Mouse (Mus musculus): Measurements from ENCODE around the gene Trpm4. TPM values are rescaled to one million over a fixed set of nuclear protein-coding genes. Genes with fewer than 3 reads are reported as not detected.

The Trpm4 gene
- polyA plus RNA-seq, 1 experiment = 22.6 TPM

DNA sequence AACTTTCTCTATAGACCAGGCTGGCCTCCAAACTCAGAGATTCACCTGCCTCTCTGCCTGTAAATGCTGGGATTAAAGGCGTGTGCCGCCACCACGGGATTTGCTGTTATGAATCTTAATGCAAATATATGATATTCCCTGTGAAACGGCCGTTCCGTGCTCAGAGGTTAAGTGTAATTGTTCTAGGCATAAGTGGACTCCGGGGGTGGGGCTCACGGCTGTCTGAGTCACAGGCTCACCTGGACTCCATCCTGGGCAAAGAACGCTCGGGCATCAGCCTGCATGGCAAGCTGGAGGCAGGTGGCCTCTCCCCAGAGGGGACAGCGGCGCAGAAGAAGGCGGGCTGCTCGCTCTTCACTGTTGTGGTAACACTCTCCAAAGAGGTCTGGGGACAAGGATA, 17.0 kb downstream of the Trpm4 start:
- no peak for DNase-seq (ENCODE audit: extremely low spot score in 1 of 2, low spot score in 1 of 2)

DNA sequence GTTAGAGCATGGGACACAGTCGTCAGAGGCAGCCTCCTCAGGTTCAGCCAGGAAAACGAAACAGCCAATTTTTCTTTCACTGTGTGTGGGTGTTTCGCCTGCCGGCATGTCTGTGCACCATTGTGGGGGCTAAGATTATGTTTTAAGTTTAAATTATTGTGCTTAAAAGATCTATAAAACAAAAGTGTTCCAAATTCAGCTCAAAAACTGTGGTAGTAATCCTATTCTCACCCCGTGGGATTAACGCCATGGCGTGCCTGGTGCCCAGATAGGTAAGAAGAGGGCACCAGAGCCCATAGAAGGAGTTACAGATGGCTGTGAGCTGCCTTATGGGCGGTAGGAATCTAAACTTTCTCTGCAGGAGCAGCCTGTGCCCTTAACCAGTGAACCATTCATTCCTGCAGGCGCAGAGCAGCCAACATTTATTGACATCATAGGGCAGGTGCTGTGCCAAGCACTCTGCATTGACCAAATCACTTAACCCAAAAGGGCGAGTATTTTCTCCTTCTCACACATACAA, 18.3 kb downstream of the Trpm4 start:
- peak in 1 of 2 experiments; percentile 63 for DNase-seq (ENCODE audit: extremely low spot score in 1 of 2, low spot score in 1 of 2)

DNA sequence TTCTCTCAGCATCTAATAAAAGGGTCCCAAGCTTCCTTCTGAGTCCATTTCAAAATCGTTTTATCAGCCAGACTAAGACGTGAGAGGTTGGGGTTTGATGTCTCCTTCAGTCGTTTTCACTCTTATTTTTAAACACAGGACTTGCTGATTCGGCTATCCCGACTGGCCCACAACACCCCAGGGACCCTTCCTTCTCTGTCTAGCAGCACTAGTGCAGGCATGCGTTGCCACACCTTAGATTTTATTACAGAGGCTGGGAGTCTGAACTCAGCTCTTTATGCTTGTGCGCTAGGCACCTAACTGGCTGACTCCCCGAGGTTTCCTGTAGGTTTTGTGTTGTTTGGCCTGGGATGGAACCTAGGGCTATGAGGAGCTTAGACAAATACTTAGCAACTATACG, 20.1 kb downstream of the Trpm4 start:
- DNase-seq (ENCODE audit: extremely low spot score in 1 of 2, low spot score in 1 of 2) = no peak

DNA sequence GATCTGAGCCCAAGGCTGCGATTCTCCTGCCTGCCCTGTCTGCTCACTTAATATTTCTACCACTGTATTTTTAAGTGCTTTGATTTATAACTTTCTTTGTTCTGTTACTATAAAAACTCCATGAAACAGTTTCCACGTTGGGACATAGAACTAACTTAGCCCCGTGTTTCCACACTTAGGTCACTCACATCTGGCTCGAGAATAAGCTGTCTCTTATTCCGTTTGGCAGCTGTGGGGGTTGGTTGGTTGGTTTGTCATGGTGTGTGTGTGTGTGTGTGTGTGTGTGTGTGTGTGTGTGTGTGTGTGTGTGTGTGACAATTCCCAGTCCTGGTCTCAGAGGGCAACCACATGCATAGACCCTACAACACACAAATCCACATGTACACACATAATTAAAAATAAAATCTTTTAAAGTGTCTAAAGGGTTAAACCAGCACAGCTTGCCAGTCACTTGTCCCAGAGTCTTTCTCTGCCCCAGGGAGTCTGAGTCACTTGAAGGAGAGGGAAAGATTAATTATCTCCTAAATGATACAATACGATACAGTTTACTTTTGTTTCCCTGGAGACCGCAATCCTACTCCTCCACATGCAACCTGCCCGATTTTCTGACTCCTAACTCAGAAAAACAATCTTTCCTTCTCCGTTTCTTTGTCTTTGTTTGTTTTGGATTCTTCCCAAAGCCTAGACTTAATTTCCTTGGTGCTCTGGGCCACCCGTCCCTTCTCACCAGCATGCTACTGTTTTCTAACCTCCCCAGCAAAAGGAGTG, 20.7 kb downstream of the Trpm4 start:
- no peak for DNase-seq (ENCODE audit: extremely low spot score in 1 of 2, low spot score in 1 of 2)

DNA sequence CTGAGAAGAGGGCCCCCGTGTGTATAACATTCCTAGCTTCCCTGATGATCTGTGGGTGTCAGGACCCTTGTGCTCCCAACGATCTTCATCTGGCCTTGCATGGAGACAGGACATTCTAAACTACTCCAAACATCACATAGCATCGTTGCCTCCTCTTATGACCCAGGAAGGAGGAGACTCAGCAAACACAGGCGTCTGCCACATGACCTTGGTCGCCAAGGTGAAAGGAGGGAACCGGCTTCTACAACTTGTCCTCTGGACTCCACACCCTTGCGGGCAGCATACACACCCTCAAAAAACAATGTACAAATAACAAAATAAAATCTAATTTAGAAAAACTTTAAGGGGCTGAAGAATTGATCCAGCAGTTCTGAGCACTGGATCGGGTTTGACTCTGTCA, 21.6 kb downstream of the Trpm4 start:
- no peak for DNase-seq (ENCODE audit: extremely low spot score in 1 of 2, low spot score in 1 of 2)

DNA sequence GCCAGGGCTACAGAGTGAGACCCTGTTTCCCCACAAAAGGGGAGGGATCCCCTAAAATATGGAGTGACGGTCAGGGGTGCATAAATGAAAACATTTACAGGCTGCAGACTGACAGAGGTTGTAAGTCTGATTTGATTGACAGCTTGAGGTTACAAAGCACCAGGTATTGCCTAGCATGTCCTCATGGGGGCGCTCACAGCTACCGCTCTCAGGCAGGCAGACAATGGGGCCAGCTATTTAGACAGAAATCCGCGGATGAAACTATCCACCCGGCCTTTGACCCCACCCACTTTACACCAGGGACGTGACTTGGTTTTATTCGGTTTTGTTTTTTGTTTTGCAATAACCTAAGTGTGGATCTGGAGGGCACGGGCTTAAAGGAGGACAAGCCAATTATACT, 24.1 kb downstream of the Trpm4 start:
- peak in 1 of 2 experiments; percentile 64 for DNase-seq (ENCODE audit: extremely low spot score in 1 of 2, low spot score in 1 of 2)

DNA sequence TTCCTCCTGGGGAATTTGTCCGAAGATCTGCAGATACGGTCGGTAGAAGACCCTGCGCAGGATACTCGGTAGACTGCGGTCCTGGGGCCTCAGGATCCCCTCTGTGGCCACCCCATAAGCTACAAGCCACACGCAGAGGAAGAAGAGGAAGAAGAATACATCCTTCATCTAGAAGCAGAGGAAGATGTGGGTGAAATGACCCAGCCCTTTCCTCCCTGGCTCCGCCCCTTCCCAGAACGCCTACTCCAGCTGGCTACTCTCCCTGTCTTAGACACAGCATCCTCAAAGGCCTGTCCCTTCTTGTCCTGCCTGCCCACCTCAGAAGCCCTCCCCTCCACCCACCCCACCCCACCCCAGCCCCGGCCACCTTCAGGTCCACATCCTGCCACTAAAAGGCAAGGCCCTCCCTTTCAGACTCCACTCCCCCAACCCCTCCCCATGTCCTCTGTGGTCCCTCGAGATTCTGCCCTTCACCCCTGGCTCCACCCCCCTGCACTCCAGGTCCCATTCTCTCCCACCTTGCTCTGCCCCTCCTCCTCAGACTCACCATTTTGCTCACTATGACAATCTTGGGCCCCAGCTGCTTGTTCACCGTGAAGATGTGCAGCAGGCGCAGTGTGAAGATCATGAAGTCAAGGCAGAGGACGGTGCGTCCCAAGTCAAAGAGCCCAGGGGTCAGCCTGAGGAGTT, 24.9 kb downstream of the Trpm4 start:
- no peak for DNase-seq (ENCODE audit: extremely low spot score in 1 of 2, low spot score in 1 of 2)

DNA sequence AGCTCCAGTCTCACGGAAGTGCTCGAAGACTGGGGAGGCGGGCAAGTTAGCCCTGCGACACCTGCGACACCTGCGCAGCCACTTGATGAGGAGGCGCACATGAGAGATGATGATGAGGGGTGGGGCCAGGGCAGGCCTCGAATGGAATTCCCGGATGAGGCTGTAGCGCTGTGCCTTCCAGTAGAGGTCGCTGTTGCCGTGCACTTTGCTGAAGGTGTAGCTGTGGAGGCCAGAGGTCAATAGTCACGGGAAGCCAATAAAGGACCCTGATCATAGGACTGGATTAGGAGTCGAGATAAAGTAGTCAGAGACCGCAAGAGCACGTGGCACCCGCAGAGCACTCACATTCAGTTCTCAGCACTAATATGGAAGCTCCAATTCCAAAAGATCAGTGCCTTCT, 28.3 kb downstream of the Trpm4 start:
- peak; percentile 67 to 83 for DNase-seq (ENCODE audit: extremely low spot score in 1 of 2, low spot score in 1 of 2)

DNA sequence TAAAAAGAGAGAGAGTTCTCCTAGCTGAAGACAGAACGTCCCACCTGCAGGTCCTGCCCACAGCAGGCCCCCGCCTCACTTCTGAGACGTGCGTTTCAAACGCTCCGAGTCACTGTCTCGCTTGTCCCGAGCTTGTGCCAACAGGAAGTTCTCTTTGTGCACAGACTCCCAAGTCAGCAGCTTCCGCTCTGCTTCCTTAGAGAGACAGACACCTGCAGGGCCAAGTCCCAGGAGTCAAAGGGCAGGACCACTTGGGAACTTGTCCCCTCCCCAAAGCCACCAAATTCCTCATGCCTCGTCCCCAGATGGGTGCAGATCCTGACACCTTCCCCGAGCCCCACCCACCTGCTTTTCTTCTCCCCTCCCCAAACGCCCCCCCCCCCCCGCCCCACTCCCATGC, 28.7 kb downstream of the Trpm4 start:
- DNase-seq (ENCODE audit: extremely low spot score in 1 of 2, low spot score in 1 of 2) = no peak

DNA sequence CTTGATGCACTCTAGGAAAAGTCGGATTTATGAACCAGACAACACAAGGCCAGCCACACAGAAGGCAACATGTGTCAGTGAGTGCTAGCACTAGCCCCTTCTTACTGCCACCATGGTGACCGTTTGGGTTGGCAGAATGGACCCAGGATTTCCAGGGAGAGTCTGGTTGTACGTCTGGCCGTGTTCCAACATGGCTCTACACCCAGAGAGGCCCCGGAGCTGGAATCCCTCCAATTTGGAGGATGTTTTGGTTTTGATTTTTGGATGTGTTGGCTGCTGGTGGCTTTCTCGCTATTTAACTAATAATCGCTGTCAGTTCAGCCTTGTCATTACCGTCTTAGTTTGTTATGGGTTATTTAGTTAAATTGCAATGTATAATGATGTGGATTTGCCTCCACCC, 31.0 kb downstream of the Trpm4 start:
- no peak for DNase-seq (ENCODE audit: extremely low spot score in 1 of 2, low spot score in 1 of 2)

DNA sequence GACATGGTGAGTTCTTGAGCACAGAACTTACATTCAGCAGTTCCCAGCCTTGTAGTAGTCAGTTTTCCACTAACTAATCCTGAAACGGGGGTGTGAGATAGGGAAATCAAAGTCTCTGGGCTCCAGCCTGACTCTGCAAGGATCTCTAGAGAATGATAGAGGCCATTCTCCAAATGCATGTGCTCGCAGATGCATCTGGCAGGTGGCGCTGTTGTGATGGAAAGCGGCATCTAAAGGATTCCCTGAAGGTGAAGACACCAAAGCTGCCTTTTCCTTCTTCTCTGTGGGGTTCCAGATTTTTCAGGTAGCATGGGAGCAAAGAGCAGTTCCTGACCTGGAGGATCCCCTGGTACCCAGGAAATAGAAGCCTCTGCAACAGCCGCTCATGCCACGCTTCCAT, 33.3 kb downstream of the Trpm4 start:
- DNase-seq (ENCODE audit: extremely low spot score in 1 of 2, low spot score in 1 of 2) = peak; percentile 57 to 88

DNA sequence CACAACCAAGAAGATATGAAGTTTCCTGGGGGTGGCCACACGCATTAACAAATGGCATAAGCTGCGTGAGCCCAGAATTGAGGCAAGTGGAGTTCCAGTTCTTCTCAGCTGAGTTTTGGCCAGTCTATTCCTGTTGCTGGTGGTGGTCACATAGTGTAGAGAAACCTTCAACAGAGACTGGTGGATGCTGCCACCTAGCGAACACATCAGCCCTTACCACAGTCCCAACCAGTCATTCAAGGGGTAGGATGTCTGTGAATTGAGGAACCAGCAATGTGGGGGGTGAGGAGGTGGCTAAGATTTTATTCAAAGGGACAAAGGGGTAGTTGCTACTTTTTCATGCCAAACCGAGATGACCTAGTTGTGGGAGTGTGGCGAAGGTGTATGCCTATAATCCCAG, 33.8 kb downstream of the Trpm4 start:
- DNase-seq (ENCODE audit: extremely low spot score in 1 of 2, low spot score in 1 of 2) = peak; percentile 73 to 84

DNA sequence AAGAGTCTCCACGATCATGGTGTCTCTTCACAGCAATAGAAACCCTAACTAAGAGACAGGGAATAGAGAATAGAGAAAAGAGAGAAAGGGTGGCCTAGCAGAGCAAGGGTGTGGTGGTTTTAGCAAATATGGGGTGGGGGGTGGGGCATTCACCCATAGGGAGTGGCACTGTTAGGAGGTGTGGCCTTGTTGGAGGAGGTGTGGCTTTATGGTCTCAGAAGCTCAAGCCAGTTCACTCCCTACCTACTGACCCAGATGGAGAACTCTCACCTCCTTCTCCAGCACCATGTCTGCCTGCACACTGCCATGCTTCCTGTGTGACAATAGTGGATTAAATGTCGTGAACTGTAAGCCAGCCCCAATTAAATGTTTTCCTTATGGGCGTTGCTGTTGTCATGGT, 36.0 kb downstream of the Trpm4 start:
- no peak for DNase-seq (ENCODE audit: extremely low spot score in 1 of 2, low spot score in 1 of 2)

DNA sequence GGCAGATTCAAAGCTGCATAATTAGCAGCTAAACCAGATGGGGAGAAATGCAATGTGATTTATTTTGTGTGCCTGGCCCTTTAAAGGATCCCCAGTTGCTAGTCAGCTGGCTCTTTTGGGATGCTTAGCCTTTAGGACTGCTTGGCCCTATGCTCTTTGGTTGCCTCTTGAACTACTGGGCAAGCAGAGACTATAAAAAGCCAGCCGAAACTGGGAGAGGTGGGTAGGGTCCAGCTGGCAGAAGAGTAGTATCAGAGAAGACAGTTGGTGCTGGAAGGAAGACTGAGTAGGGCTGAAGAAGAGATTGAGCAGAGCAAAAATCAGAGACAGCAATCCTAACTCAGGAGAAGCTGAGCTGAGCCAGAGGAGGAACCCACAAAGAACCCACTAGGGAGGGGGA, 37.0 kb downstream of the Trpm4 start:
- no peak for DNase-seq (ENCODE audit: extremely low spot score in 1 of 2, low spot score in 1 of 2)

DNA sequence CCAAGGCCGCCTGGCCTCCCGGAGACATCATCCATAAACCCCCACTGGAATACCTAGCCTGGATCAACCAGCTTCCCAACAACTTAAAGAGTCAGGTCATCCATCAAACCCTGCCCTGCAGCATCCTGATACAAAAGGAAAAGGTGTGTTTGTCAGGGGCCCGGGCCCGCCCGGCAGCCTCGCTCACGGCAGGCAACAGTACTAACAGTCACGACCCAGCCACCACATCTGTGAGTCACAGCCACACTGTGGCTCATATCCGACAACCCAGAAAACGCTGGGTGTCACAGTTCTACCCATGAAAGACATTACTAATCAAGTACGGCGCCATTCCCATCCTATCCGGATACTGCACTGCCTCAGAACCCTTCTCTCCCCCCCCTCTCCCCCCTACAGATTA, 47.1 kb downstream of the Trpm4 start:
- no peak for DNase-seq (ENCODE audit: extremely low spot score in 1 of 2, low spot score in 1 of 2)

DNA sequence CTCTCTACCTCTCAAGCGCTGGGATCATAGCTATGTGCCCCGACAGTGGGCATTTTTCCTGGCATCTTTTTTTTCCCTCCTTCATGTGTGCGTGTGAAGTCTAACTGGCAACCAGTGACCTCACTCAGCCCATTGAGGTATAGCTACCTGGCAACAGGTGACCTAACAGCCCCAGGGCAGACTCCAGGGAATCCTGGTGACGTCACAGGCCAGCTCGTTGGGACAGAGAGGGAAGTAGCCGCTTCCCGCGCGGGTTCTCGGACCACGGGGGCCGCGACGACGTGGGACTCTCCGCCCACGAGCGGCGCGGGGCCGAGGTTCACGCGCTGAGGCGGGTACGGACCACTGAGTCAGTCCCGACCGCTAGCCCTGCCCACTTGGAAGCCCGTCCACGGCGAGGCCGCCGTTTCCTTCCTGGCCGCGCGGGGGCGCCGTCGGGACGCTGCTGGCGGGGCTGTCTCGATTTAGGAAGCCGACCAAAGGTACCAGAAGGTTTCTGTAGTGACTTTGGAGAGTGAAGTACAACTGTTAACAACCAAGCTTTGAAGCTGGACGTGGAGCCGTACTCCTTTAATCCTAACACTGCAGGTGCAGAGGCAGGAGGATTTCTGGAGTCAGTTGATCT, 56.3 kb downstream of the Trpm4 start, which contains the start of gene Slc6a21:
TSS of gene Slc6a21 (plus strand) at position 378 of the 625 bp plus-strand sequence.
- peak in 1 of 2 experiments; percentile 82 for DNase-seq (ENCODE audit: extremely low spot score in 1 of 2, low spot score in 1 of 2)

DNA sequence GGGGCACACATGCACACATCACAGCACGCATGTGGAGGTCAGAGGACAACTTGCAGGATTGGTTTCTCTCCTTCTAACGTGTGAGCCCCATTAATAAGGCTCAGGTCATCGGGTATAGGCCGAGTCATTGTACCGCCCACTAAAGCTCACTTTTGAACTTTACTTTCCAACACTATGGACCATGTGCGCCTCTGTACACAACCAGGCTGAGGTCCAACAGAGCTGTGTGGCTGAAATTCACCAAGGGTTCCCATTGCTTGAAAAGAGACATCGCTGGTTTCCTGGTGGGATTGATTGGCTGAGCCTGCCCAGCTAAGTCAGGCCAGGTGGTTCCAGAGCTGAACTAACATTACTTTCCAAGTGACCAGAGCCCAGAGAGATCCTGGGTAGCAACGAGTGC, 59.9 kb downstream of the Trpm4 start:
- DNase-seq (ENCODE audit: extremely low spot score in 1 of 2, low spot score in 1 of 2) = no peak

DNA sequence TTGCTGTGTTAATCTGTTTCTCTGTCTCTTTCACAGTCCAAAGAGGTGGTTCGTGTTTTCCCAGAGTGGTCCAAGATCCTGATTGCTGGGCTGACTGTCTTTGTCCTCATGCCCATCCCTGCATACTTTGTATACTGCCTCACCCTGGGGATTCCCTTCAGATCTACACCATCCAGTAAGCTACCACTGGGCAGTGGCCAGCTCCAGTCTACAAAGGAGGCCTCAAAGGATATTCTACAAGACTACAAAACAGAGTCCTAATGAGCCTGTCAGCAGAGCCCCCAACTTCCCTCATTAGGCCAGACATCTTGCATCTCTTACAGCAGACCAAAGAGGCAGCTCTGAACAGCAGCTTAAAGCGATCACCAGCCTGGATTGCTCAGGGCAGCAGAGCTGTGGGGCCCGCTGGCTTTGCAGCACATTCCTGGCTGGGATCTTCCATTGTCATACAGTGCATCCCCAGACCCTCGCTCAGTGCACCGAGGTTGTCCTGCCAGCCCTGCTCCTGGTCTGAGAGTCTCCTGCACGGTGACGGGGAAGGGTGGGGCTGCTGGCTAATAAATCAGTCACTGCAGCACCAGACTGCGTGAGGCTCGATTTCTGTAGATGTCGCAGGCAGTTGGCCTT, 60.7 kb downstream of the Trpm4 start:
- DNase-seq (ENCODE audit: extremely low spot score in 1 of 2, low spot score in 1 of 2) = no peak

DNA sequence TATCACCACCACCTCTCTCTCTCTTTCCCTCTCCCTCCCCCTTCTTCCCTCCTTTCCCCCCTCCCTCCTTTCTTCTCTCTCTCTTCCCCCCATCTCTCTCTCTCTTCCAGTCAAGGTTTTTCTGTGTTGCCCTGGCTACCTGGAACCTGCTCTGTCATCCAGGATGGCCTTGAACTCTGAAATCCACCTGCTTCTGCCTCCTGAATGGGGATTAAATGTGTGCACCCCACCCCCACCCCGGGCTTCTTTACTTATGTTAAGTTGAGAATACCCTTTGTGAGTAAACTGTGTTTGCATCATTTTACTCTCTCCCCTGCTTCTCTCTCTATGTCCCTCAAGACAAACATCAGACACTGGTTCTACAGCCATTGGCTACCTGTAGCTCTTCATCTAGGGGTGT, 68.1 kb downstream of the Trpm4 start:
- no peak for DNase-seq (ENCODE audit: extremely low spot score in 1 of 2, low spot score in 1 of 2)

DNA sequence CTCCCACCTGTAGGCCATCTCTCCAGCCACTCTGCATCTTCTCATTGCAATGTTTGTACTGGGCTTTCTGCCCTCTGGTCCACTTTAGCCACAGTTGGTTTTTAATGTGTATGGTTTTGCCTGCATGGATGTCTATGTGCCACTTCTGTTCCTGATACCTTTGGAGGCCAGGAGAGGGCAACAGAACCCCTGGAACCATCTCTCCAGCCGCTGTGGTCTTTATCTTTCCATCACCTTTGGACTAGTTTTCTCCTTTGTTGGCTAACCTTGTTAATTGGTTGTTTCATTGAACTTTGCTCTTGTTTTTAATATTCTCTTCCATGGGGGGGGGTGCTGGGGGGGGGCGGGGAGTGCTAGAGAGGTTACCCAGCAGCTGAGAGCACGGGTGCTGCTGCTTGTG, 69.2 kb downstream of the Trpm4 start:
- no peak for DNase-seq (ENCODE audit: extremely low spot score in 1 of 2, low spot score in 1 of 2)

DNA sequence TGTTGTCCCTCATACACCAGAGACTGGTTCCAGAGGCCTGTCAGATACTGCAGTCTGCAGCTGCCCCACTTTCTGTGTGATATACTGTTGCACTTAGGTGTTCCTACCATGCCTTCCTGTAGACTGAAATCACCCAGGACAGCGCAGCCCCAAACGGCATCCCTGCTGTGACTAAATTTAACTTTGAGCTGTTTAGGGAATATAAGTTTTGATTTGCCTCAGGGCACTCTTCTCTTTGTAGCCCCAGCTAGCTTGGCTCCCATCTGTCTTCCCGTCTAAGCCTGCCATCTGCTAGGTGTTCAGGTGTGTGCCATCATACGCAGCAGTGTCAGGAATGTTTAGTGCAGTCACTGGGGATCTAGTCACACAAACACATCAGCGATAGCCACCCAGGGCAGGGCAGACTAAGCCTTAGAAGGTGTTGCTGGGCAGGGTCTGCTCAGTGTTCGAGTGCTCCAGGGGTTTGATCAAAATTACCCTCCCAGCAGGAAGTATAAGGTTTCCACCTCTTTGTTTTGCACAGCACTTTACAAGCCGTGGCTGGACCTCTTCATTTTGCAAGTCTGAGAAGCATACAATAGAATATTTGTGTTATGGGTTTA, 70.5 kb downstream of the Trpm4 start:
- no peak for DNase-seq (ENCODE audit: extremely low spot score in 1 of 2, low spot score in 1 of 2)

Data from frontal cortex, adult 2 months (tissue).